Mouse (Mus musculus) thymus, adult 2 months (tissue): ENCODE measurements around the gene Arhgef40.

Experiments
- CTCF ChIP-seq: fragments of 200-500 bp; IDR thresholded peaks from 2 replicates; pipeline ENCODE4 v1.5.1; 2012; ENCODE audit warnings: mild to moderate bottlenecking, control low read depth, low read length, moderate library complexity, borderline replicate concordance; ENCODE audit not compliant: control insufficient read depth, poor library complexity, insufficient read depth; ENCODE audit errors: extremely low read depth
- POLR2A ChIP-seq: fragments of 200-500 bp; IDR thresholded peaks from 2 replicates; pipeline ENCODE4 v1.6.1; 2012; ENCODE audit warnings: mild to moderate bottlenecking, low read length, control low read depth, moderate library complexity; ENCODE audit not compliant: control insufficient read depth, poor library complexity, insufficient read depth; ENCODE audit errors: extremely low read depth

- no peak for TF ChIP-seq POLR2A
- no peak for TF ChIP-seq CTCF
Observed at GRCm38 (mm10) chr14:51941577-51941976, 42.9 kb upstream of the Arhgef40 start.
